Mouse (Mus musculus) limb, embryonic 14.5 days (tissue): ENCODE results near the gene Pde10a. TPM values are rescaled to one million over a fixed set of nuclear protein-coding genes. Genes with fewer than 3 reads are reported as not detected.

ENCODE experiments used
- ATAC-seq: fragments of 200-750 bp; cut with Nextera tagmentation; 2 replicates; pipeline ENCODE4 v1.8.0; 2017; ENCODE audit warnings: low read depth, moderate number of reproducible peaks, moderate TSS enrichment; ENCODE audit not compliant: low FRiP score
- DNase-seq: peaks from one replicate; pipeline ENCODE4 v3.0.0-alpha.2; 2015; ENCODE audit warnings: low spot score
- H3K27ac ChIP-seq: fragments of 300-500 bp; sonication (generic); replicated peaks from 2 replicates; pipeline ENCODE4 v1.5.1; 2014; ENCODE audit warnings: low read depth, mild to moderate bottlenecking, low read length, moderate library complexity, mixed read lengths
- H3K27me3 ChIP-seq: fragments of 300-500 bp; sonication (generic); 2 replicates; pipeline ENCODE4 v1.6.1; 2014; ENCODE audit warnings: low read length, mixed read lengths; ENCODE audit not compliant: control insufficient read depth, insufficient read depth
- H3K36me3 ChIP-seq: fragments of 300-500 bp; sonication (generic); 2 replicates; pipeline ENCODE4 v1.6.1; 2014; ENCODE audit warnings: mild to moderate bottlenecking, low read length, moderate library complexity, mixed read lengths; ENCODE audit not compliant: control insufficient read depth, insufficient read depth
- H3K4me1 ChIP-seq: fragments of 300-500 bp; sonication (generic); 2 replicates; pipeline ENCODE4 v1.6.1; 2014; ENCODE audit warnings: antibody characterized with exemption, low read length, mixed read lengths; ENCODE audit not compliant: control insufficient read depth, insufficient read depth
- H3K4me2 ChIP-seq: fragments of 300-500 bp; sonication (generic); replicated peaks from 2 replicates; pipeline ENCODE4 v1.6.1; 2014; ENCODE audit warnings: low read depth, mild to moderate bottlenecking, low read length, moderate library complexity; ENCODE audit not compliant: severe bottlenecking
- H3K4me3 ChIP-seq: fragments of 300-500 bp; sonication (generic); replicated peaks from 2 replicates; pipeline ENCODE4 v1.5.1; 2014; ENCODE audit warnings: low read length
- H3K9ac ChIP-seq: fragments of 300-500 bp; sonication (generic); 2 replicates; pipeline ENCODE4 v1.6.1; 2014; ENCODE audit warnings: mild to moderate bottlenecking, low read depth, low read length, moderate library complexity; ENCODE audit not compliant: severe bottlenecking
- H3K9me3 ChIP-seq: fragments of 300-500 bp; sonication (generic); 2 replicates; pipeline ENCODE4 v1.6.1; 2016; ENCODE audit warnings: low read length; ENCODE audit not compliant: control insufficient read depth
- POLR2A ChIP-seq: fragments of 200-500 bp; IDR thresholded peaks from 2 replicates; pipeline ENCODE4 v1.8.0; 2012; ENCODE audit warnings: inconsistent platforms, mild to moderate bottlenecking, moderate library complexity, borderline replicate concordance; ENCODE audit not compliant: insufficient read depth, insufficient read length; ENCODE audit errors: extremely low read depth
- WGBS: fragments of 180-500 bp; shearing (Covaris S2); extraction: QIAGEN DNeasy Blood & Tissue Kit; methylation state at CpG from one replicate; pipeline ENCODE4 v1.1.7; 2014; 5-methylcytosine and 5-hydroxymethylcytosine counted together
- polyA plus RNA-seq, 2 experiments: library from polyadenylated mRNA; depleted of rRNA in 1 of 2; stranded (reverse) in 1 of 2; unstranded in 1 of 2; fragments of >200 nt; fragmentation: Nextera tagmentation in 1 of 2; extraction: Ambion mirVana in 1 of 2; gene quantifications; 2 replicates each; pipeline versions ENCODE4 v1.2.1 to v1.2.3; 2012 to 2014

Gene Pde10a
- polyA plus RNA-seq, 2 experiments = 3.8 to 5.0 TPM

DNA sequence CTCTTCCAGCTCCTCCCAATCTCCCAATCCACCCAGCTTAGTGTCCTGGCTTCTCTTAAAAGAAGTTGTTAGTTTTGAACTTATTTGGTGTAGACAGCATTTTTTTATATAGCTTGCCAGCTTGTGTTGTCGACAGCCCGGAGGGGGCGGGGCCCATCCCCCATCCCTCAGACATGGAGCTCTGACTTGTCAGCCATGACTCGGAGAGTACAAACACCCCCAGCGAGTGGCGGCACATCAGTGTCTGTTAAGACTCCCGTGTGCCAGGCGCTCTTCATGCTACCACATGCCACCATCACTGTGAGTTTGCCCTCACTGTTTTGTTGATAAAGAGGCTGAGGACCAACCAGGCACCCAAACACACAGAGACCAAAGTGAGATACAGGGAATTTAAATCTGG lies 404.5 kb downstream of the Pde10a start:
- DNase-seq = no peak
- ATAC-seq = no peak
- Histone ChIP-seq H3K4me3 (no peak overlapping the region), H3K27me3 (no peaks in the 10 kb centered on the region), H3K27ac (no peak overlapping the region), H3K4me1 (no peaks in the 10 kb centered on the region; the same call in 1 of the 2 replicates), H3K4me2 (no peak overlapping the region), H3K9me3 (no peaks in the 10 kb centered on the region), H3K36me3 (no peaks in the 10 kb centered on the region), H3K9ac (no peak overlapping the region)
- WGBS = 66% methylated on average over 8 of the region's 8 CpGs
- TF ChIP-seq POLR2A = no peak

DNA sequence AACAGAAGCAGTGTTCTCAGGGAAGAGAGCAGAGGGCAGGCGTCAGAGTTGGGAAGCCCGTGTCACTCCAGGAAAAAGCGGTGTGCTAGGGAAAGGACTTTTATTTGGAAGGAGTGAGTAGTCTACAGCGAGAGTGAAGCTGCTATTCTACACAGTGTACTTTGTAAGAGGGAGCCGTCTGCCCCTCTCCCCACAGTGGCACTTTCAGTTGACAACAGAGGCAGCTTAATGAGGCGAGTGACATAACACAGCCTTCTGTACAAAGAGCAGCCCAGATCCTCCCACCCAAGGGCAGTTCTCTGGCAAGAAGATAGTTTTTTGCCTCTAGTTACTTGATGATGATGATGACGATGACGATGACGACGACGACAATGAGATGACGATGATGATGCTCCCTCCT lies 410.4 kb downstream of the Pde10a start:
- no peak overlapping the region for H3K9ac ChIP-seq
- 48% methylated on average over 12 of the region's 12 CpGs for WGBS
- ATAC-seq = no peak
- H3K4me2 ChIP-seq = no peak overlapping the region
- H3K4me1 ChIP-seq = no peaks in the 10 kb centered on the region
- DNase-seq = no peak
- no peaks in the 10 kb centered on the region for H3K27me3 ChIP-seq
- H3K27ac ChIP-seq = no peak overlapping the region
- H3K4me3 ChIP-seq = no peak overlapping the region
- no peaks in the 10 kb centered on the region for H3K36me3 ChIP-seq
- TF ChIP-seq POLR2A = no peak
- no peaks in the 10 kb centered on the region for H3K9me3 ChIP-seq

DNA sequence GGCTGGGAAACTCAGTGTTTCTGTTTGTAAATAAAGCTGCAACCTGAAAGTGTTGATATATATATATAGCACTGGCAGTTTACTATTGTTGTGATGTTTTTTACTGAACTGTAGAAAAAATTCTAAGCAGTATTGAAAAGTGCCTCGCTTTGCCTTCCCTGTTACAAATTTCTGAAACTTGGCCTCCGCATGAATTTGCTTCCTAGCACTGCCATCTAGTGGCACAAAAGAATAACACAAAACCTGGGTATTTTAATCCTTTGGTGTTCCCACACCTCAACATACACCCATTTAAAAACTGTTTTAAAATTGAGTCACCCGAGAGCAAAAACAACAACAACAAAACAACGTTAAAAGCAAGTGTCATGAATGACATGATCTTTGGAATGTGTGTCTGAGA lies 411.4 kb downstream of the Pde10a start:
- Histone ChIP-seq H3K4me1 (no peaks in the 10 kb centered on the region), H3K36me3 (no peaks in the 10 kb centered on the region), H3K27me3 (no peaks in the 10 kb centered on the region), H3K4me3 (no peak overlapping the region), H3K27ac (no peak overlapping the region), H3K9ac (no peak overlapping the region), H3K9me3 (no peaks in the 10 kb centered on the region), H3K4me2 (no peak overlapping the region)
- DNase-seq (peak; percentile 38), ATAC-seq (no peak)
- TF ChIP-seq POLR2A = no peak
- 4% methylated on average over 4 of the region's 4 CpGs for WGBS

DNA sequence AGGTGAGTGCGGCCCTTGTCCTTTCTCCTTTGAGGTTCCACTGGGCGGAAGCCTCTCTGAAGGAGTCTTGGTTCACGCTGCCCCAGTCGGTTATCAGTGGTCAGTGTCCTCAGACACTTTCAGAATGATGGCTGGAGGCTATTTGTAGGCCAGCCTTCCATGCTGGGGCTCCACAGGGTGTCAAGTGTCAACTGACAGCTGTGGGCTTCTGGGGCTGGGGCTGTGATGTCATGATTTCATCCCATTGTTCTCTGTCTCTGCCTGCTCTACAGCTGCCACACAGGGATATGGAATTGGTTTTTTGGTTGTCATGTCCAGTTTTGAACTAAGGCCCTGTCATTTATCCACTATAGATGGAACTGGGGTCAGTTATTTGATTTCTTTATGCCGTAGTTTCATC lies 426.4 kb downstream of the Pde10a start:
- no peak overlapping the region for H3K9ac ChIP-seq
- peak; percentile 70; the same call in 1 of the 2 replicates for ATAC-seq
- H3K27ac ChIP-seq = no peak overlapping the region
- 0 out of 2 replicates have a peak, but pooled peaks cover 3% of the 10 kb centered on the region for H3K36me3 ChIP-seq
- no peaks in the 10 kb centered on the region for H3K27me3 ChIP-seq
- WGBS = 79% methylated on average over 5 of the region's 5 CpGs
- TF ChIP-seq POLR2A = no peak
- no peak overlapping the region for H3K4me3 ChIP-seq
- DNase-seq = peak; percentile 21
- H3K4me2 ChIP-seq = no peak overlapping the region
- H3K9me3 ChIP-seq = no peaks in the 10 kb centered on the region
- no peaks in the 10 kb centered on the region for H3K4me1 ChIP-seq

DNA sequence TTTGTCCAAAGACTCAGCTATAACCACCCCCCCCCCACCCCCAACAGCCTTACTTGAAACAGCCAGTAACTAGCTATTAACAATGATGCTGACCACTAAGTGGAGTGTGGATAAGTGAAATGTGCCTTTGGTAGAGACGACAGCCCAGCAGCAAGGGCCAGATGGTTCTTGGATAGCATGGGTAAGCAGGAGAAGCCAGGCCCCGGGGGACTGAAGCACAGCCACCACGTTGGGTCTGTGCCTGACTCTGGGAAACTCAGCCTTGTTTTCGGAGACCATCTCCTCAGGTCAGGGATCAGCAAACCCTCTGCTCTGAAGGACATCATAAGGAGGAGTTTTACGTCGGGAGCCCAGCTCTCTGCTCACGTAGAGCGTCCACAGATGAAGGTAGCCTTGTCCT lies 427.8 kb downstream of the Pde10a start:
- ATAC-seq = no peak
- H3K4me1 ChIP-seq = no peaks in the 10 kb centered on the region
- 81% methylated on average over 8 of the region's 8 CpGs for WGBS

DNA sequence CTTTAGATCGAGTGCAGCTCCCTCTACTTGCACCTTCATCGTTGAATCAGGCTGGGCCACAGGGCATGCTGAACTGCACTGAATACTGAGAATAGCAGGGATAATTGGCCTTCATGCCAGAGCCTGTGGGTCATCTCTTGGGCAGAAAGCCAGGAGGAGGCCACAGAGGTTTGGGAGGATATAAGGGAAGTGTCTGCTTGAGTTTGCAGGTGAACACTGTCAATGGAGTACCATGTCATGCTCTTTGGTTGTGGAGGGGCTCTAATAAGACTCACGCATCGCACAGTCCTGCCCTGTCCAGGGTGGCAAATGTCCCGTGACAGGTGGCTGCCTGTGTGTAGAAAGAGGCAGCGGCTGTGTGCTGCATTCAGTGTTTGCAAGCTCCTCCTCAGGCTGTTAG lies 433.0 kb downstream of the Pde10a start:
- Histone ChIP-seq H3K27me3 (no peaks in the 10 kb centered on the region), H3K9ac (no peak overlapping the region), H3K4me2 (no peak overlapping the region), H3K9me3 (no peaks in the 10 kb centered on the region), H3K36me3 (no peaks in the 10 kb centered on the region), H3K4me1 (no peaks in the 10 kb centered on the region), H3K4me3 (no peak overlapping the region), H3K27ac (no peak overlapping the region)
- DNase-seq (no peak), ATAC-seq (no peak)
- no peak for TF ChIP-seq POLR2A
- 85% methylated on average over 6 of the region's 6 CpGs for WGBS

More for the DNA sequence above, 427.8 kb downstream of the Pde10a start:
- no peak overlapping the region for H3K9ac ChIP-seq
- no peaks in the 10 kb centered on the region for H3K27me3 ChIP-seq
- H3K9me3 ChIP-seq = no peaks in the 10 kb centered on the region
- no peak for DNase-seq
- H3K36me3 ChIP-seq = 0 out of 2 replicates have a peak, but pooled peaks cover 3% of the 10 kb centered on the region
- no peak for TF ChIP-seq POLR2A
- no peak overlapping the region for H3K4me3 ChIP-seq
- H3K4me2 ChIP-seq = no peak overlapping the region
- no peak overlapping the region for H3K27ac ChIP-seq
